In genomic region chr13:57806301-57806700, GRCm38 (mm10) we compare ENCODE assay signal across 16 mouse cellular contexts.
DNase-seq lines count a peak whose midpoint lies in the region; ATAC-seq and TF ChIP-seq lines count a peak whose summit lies in the region.
"Had no signal": no experiment of that assay in that cellular context is flagged by ENCODE, and none has a peak within 500 bp of the region (broad histone marks: within the 10 kb centered on the region; RNA-seq: fewer than 3 reads in every experiment).

No protein-coding gene starts in this region.

- no peak overlapping the region for H3K4me3 ChIP-seq in hindbrain, embryonic 12.5 days
- no peak overlapping the region for H3K4me3 ChIP-seq in hindbrain, embryonic 11.5 days (ENCODE audit: low read depth, low read length)
- no peak overlapping the region for H3K4me3 ChIP-seq in midbrain, embryonic 10.5 days
- no peak overlapping the region for H3K4me3 ChIP-seq in midbrain, embryonic 15.5 days
- H3K4me3 ChIP-seq in hindbrain, postnatal 0 days (ENCODE audit: low read length) = no peak overlapping the region
- H3K4me3 ChIP-seq: erythroblast, embryonic 14.5 days; heart, embryonic 13.5 days had no signal

- H3K27me3 ChIP-seq in hindbrain, embryonic 12.5 days = no peaks in the 10 kb centered on the region
- H3K27me3 ChIP-seq in hindbrain, embryonic 11.5 days (ENCODE audit: control insufficient read depth, insufficient read depth, low read length) = no peaks in the 10 kb centered on the region
- H3K27me3 ChIP-seq in midbrain, embryonic 10.5 days (ENCODE audit: low read depth, poor library complexity, severe bottlenecking) = no peaks in the 10 kb centered on the region
- H3K27me3 ChIP-seq in midbrain, embryonic 15.5 days (replicated peaks) = no peaks in the 10 kb centered on the region
- H3K27me3 ChIP-seq in hindbrain, postnatal 0 days (ENCODE audit: insufficient read depth, low read length) = no peaks in the 10 kb centered on the region
- H3K27me3 ChIP-seq: CH12.LX had no signal

- H3K9ac ChIP-seq in hindbrain, embryonic 12.5 days = no peak overlapping the region
- H3K9ac ChIP-seq in hindbrain, embryonic 11.5 days (ENCODE audit: low read depth, low read length) = no peak overlapping the region
- H3K9ac ChIP-seq in midbrain, embryonic 15.5 days = no peak overlapping the region
- no peak overlapping the region for H3K9ac ChIP-seq in hindbrain, postnatal 0 days (replicated peaks; ENCODE audit: low read length)
- H3K9ac ChIP-seq: heart, embryonic 13.5 days had no signal

- H3K27ac ChIP-seq in hindbrain, embryonic 12.5 days = 0 out of 2 replicates have a peak overlapping the region, but pooled peaks have one; percentile 30
- no peak overlapping the region for H3K27ac ChIP-seq in hindbrain, embryonic 11.5 days (ENCODE audit: low read depth, low read length)
- H3K27ac ChIP-seq in midbrain, embryonic 10.5 days (replicated peaks) = 0 out of 2 replicates have a peak overlapping the region, but pooled peaks have one; percentile 5
- no peak overlapping the region for H3K27ac ChIP-seq in midbrain, embryonic 15.5 days
- 0 out of 2 replicates have a peak overlapping the region, but pooled peaks have one; percentile 20 for H3K27ac ChIP-seq in hindbrain, postnatal 0 days
- H3K27ac ChIP-seq: heart, embryonic 13.5 days had no signal

- H3K36me3 ChIP-seq in hindbrain, embryonic 12.5 days = no peaks in the 10 kb centered on the region
- H3K36me3 ChIP-seq in hindbrain, embryonic 11.5 days (ENCODE audit: control insufficient read depth, insufficient read depth, low read length) = no peaks in the 10 kb centered on the region
- H3K36me3 ChIP-seq in midbrain, embryonic 10.5 days = no peaks in the 10 kb centered on the region
- H3K36me3 ChIP-seq in midbrain, embryonic 15.5 days (replicated peaks) = no peaks in the 10 kb centered on the region
- H3K36me3 ChIP-seq in hindbrain, postnatal 0 days (ENCODE audit: insufficient read depth, low read length) = no peaks in the 10 kb centered on the region
- H3K36me3 ChIP-seq: heart, embryonic 13.5 days had no signal

- H3K4me2 ChIP-seq in hindbrain, embryonic 12.5 days (replicated peaks) = no peak overlapping the region
- no peak overlapping the region for H3K4me2 ChIP-seq in hindbrain, embryonic 11.5 days (replicated peaks; ENCODE audit: low read depth, low read length)
- no peak overlapping the region for H3K4me2 ChIP-seq in midbrain, embryonic 15.5 days
- H3K4me2 ChIP-seq in hindbrain, postnatal 0 days (ENCODE audit: low read depth, low read length) = no peak overlapping the region
- H3K4me2 ChIP-seq: heart, embryonic 13.5 days had no signal

- no peaks in the 10 kb centered on the region for H3K9me3 ChIP-seq in hindbrain, embryonic 12.5 days (replicated peaks)
- no peaks in the 10 kb centered on the region for H3K9me3 ChIP-seq in hindbrain, embryonic 11.5 days (ENCODE audit: control insufficient read depth, low read length)
- no peaks in the 10 kb centered on the region for H3K9me3 ChIP-seq in midbrain, embryonic 10.5 days (replicated peaks)
- H3K9me3 ChIP-seq in midbrain, embryonic 15.5 days = no peaks in the 10 kb centered on the region
- no peaks in the 10 kb centered on the region for H3K9me3 ChIP-seq in hindbrain, postnatal 0 days (ENCODE audit: low read length)
- H3K9me3 ChIP-seq: heart, embryonic 13.5 days had no signal

- ATAC-seq in hindbrain, embryonic 12.5 days (ENCODE audit: low FRiP score) = no peak
- ATAC-seq in hindbrain, embryonic 11.5 days (ENCODE audit: low FRiP score) = no peak
- no peak for ATAC-seq in midbrain, embryonic 15.5 days (replicated peaks)
- 0 out of 2 replicates have a peak, but pooled peaks have one; percentile 10 for ATAC-seq in hindbrain, postnatal 0 days
- ATAC-seq: forebrain, embryonic 16.5 days; intestine, embryonic 16.5 days had no signal

- WGBS in hindbrain, embryonic 12.5 days = 73% methylated on average over 6 of the region's 6 CpGs
- 86% methylated on average over 6 of the region's 6 CpGs for WGBS in hindbrain, embryonic 11.5 days
- WGBS in midbrain, embryonic 10.5 days = 88% methylated on average over 6 of the region's 6 CpGs
- 67% methylated on average over 6 of the region's 6 CpGs for WGBS in midbrain, embryonic 15.5 days
- 30% methylated on average over 6 of the region's 6 CpGs for WGBS in hindbrain, postnatal 0 days

- intact Hi-C loops in gastrocnemius, postnatal 36 days (cut with DNase I) = no loop called here

- no peak for TF ChIP-seq CTCF in hindbrain, postnatal 0 days (IDR thresholded peaks at IDR 0.05; ENCODE audit: low read depth)

- DNase-seq in hindbrain, embryonic 11.5 days (ENCODE audit: low spot score) = no peak
- no peak for DNase-seq in midbrain, embryonic 10.5 days (ENCODE audit: low spot score)
- DNase-seq in cerebellum, adult 9-11 months = peak; percentile 98
- DNase-seq in hindbrain, postnatal 0 days (ENCODE audit: low spot score) = no peak
- DNase-seq in gastrocnemius, postnatal 36 days = no peak
- no peak for DNase-seq in yolk sac, embryonic 10.5 days (ENCODE audit: low spot score)
- DNase-seq: heart, postnatal 36 days; right cerebral cortex, adult 18-20 months; thymus, postnatal 4 days had no signal

- H3K4me1 ChIP-seq in hindbrain, embryonic 12.5 days = peaks cover 9% of the 10 kb centered on the region
- no peaks in the 10 kb centered on the region for H3K4me1 ChIP-seq in hindbrain, embryonic 11.5 days (replicated peaks; ENCODE audit: control insufficient read depth, insufficient read depth, low read length)
- peaks cover 5% of the 10 kb centered on the region; the same call in 1 of the 2 replicates for H3K4me1 ChIP-seq in midbrain, embryonic 10.5 days
- 0 out of 2 replicates have a peak, but pooled peaks cover 12% of the 10 kb centered on the region for H3K4me1 ChIP-seq in midbrain, embryonic 15.5 days
- no peaks in the 10 kb centered on the region; the same call in 1 of the 2 replicates for H3K4me1 ChIP-seq in hindbrain, postnatal 0 days (ENCODE audit: insufficient read depth, low read length)

Comparison
In these comparisons a context has a peak if more than half of its experiments do, and no peak if none do; other contexts are left out.
1. H3K27ac ChIP-seq: peak in hindbrain, embryonic 12.5 days (single experiment), midbrain, embryonic 10.5 days (single experiment) and hindbrain, postnatal 0 days (single experiment); none in hindbrain, embryonic 11.5 days (single experiment) and midbrain, embryonic 15.5 days (single experiment).